Mouse (Mus musculus): ENCODE results near the gene Epdr1.
A peak's percentile ranks its signal among the peaks of the same experiment; 100 is the strongest.

DNA sequence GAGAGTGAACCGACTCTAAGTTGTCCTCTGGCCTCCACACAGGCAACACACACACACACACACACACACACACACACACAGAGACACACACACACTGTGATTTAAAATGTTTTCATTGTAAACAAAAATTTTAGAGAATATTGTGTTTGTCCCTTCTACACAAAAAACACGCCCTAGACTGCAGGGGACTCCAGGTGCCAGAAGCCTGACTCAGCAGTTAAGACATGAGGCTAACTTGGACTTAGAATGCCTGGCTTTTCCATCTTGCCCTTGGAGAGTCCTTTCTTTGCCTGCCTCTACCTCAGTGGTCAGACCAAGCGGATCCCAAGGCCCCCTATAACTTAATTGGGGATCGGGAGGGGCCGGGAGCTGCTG, 899 bp downstream of the Epdr1 start:
- no peak for TF ChIP-seq RCOR1 (conservative IDR thresholded peaks at IDR 0.05; ENCODE audit: low read depth, low read length)
- no peak for TF ChIP-seq KAT2A (IDR thresholded peaks at IDR 0.05; ENCODE audit: insufficient replicate concordance, low read length)
- no peak for TF ChIP-seq POLR2A (IDR thresholded peaks at IDR 0.05; ENCODE audit: low read depth, low read length)
- no peak for TF ChIP-seq EP300 (IDR thresholded peaks at IDR 0.05; ENCODE audit: low read length)
- TF ChIP-seq MAFK (IDR thresholded peaks at IDR 0.05; ENCODE audit: insufficient replicate concordance, low read length) = peak; percentile 80
